32 mouse cellular contexts compared by ENCODE assay signal in genomic region chr2:94297467-94297866, GRCm38 (mm10).
"Had no signal": no experiment of that assay in that cellular context is flagged by ENCODE, and none has a peak within 500 bp of the region (broad histone marks: within the 10 kb centered on the region; RNA-seq: fewer than 3 reads in every experiment).

No protein-coding gene starts in this region.

- DNase-seq: heart, adult 2 months; heart, postnatal 10 days; heart, postnatal 14 days; heart, postnatal 36 days; heart, postnatal 4 days; kidney, adult 11 months; kidney, adult 18-20 months; kidney, adult 8-10 months; kidney, adult 9 months; kidney, postnatal 10 days; kidney, postnatal 14 days; kidney, postnatal 25 days; kidney, postnatal 36 days; layer of hippocampus, adult 9-11 months; layer of hippocampus, postnatal 36 days had no signal

- H3K4me3 ChIP-seq: heart, adult 2 months; heart, embryonic 10.5 days; heart, embryonic 12.5 days; heart, embryonic 13.5 days; heart, embryonic 15.5 days; hindbrain, embryonic 10.5 days; hindbrain, embryonic 12.5 days; hindbrain, embryonic 13.5 days; hindbrain, embryonic 15.5 days; intestine, embryonic 15.5 days; layer of hippocampus, adult 2 months; left cerebral cortex, adult 2 months had no signal

- H3K4me2 ChIP-seq: heart, embryonic 11.5 days; heart, embryonic 12.5 days; heart, embryonic 13.5 days; heart, embryonic 15.5 days; hindbrain, embryonic 12.5 days; hindbrain, embryonic 13.5 days; hindbrain, embryonic 14.5 days; hindbrain, embryonic 15.5 days; intestine, embryonic 15.5 days had no signal

- ATAC-seq: hindbrain, embryonic 16.5 days; inflammation-experienced regulatory T-cells, adult 6 months; intestine, embryonic 15.5 days; intestine, embryonic 16.5 days; intestine, postnatal 0 days had no signal

- H3K27me3 ChIP-seq: heart, embryonic 12.5 days; heart, embryonic 13.5 days; heart, embryonic 15.5 days; hindbrain, embryonic 12.5 days; hindbrain, embryonic 13.5 days; hindbrain, embryonic 15.5 days; intestine, embryonic 15.5 days had no signal

- H3K4me1 ChIP-seq: hindbrain, embryonic 10.5 days; hindbrain, embryonic 12.5 days; hindbrain, embryonic 13.5 days; hindbrain, embryonic 15.5 days; intestine, embryonic 15.5 days had no signal

- H3K9me3 ChIP-seq: heart, embryonic 10.5 days; heart, embryonic 12.5 days; heart, embryonic 15.5 days; intestine, embryonic 15.5 days had no signal

- H3K27ac ChIP-seq: heart, adult 2 months; heart, embryonic 10.5 days; heart, embryonic 13.5 days; heart, embryonic 15.5 days; hindbrain, embryonic 10.5 days; hindbrain, embryonic 12.5 days; hindbrain, embryonic 13.5 days; hindbrain, embryonic 14.5 days; hindbrain, embryonic 15.5 days; intestine, embryonic 15.5 days; layer of hippocampus, adult 2 months; left cerebral cortex, adult 2 months had no signal

- H3K9ac ChIP-seq: heart, embryonic 12.5 days; heart, embryonic 13.5 days; heart, embryonic 15.5 days; hindbrain, embryonic 12.5 days; hindbrain, embryonic 13.5 days; hindbrain, embryonic 14.5 days; hindbrain, embryonic 15.5 days; intestine, embryonic 15.5 days had no signal
